Mouse (Mus musculus) ES-CJ7 (cell line): ENCODE data around the gene Myadml2.

Experiments
- DNase-seq: peaks from one replicate; pipeline ENCODE4 v3.0.0; 2011; ENCODE audit warnings: low read depth, low spot score

The Myadml2 gene

GRCm38 (mm10) chr11:120660301-120661075 lies 12.5 kb upstream of the Myadml2 start:
- peak; percentile 64 for DNase-seq

GRCm38 (mm10) chr11:120659509-120660300 lies 11.7 kb upstream of the Myadml2 start:
- DNase-seq = no peak

GRCm38 (mm10) chr11:120658876-120659410 lies 11.0 kb upstream of the Myadml2 start:
- peak; percentile 91 for DNase-seq

- DNase-seq = no peak
Observed at GRCm38 (mm10) chr11:120657301-120657700, 9.3 kb upstream of the Myadml2 start.

GRCm38 (mm10) chr11:120654741-120655140 lies 6.8 kb upstream of the Myadml2 start:
- DNase-seq = no peak

GRCm38 (mm10) chr11:120651872-120652271 lies 3.9 kb upstream of the Myadml2 start:
- DNase-seq = peak; percentile 85

- no peak for DNase-seq
Observed at GRCm38 (mm10) chr11:120647047-120647830, 719 bp downstream of the Myadml2 start.

GRCm38 (mm10) chr11:120643601-120643987 lies 4.4 kb downstream of the Myadml2 start, which contains the start of gene Pycr1:
Gene Pycr1, minus strand, starts transcription at chr11:120643769.
- DNase-seq = peak; percentile 97

GRCm38 (mm10) chr11:120642939-120643600 lies 4.9 kb downstream of the Myadml2 start:
- DNase-seq = no peak

GRCm38 (mm10) chr11:120641869-120642268 lies 6.1 kb downstream of the Myadml2 start:
- no peak for DNase-seq

GRCm38 (mm10) chr11:120641255-120641654 lies 6.7 kb downstream of the Myadml2 start:
- no peak for DNase-seq

- no peak for DNase-seq
Observed at GRCm38 (mm10) chr11:120634810-120635209, 13.1 kb downstream of the Myadml2 start.

- DNase-seq = peak; percentile 97
Observed at GRCm38 (mm10) chr11:120633520-120634343, 14.2 kb downstream of the Myadml2 start, which contains the start of gene Mafg. Gene Mafg, minus strand, starts transcription at chr11:120633600.

GRCm38 (mm10) chr11:120632559-120633519 lies 15.1 kb downstream of the Myadml2 start:
- DNase-seq = peak; percentile 72

GRCm38 (mm10) chr11:120631726-120632448 lies 16.1 kb downstream of the Myadml2 start:
- DNase-seq = no peak

GRCm38 (mm10) chr11:120630881-120631725 lies 16.9 kb downstream of the Myadml2 start:
- no peak for DNase-seq

- DNase-seq = no peak
Observed at GRCm38 (mm10) chr11:120630401-120630871, 17.5 kb downstream of the Myadml2 start.
